Mouse (Mus musculus): ENCODE measurements around the gene Epb41. TPM values are rescaled to one million over a fixed set of nuclear protein-coding genes. Genes with fewer than 3 reads are reported as not detected.

The Epb41 gene
- polyA plus RNA-seq, 1 experiment from 2014 or later = 43.1 TPM

DNA sequence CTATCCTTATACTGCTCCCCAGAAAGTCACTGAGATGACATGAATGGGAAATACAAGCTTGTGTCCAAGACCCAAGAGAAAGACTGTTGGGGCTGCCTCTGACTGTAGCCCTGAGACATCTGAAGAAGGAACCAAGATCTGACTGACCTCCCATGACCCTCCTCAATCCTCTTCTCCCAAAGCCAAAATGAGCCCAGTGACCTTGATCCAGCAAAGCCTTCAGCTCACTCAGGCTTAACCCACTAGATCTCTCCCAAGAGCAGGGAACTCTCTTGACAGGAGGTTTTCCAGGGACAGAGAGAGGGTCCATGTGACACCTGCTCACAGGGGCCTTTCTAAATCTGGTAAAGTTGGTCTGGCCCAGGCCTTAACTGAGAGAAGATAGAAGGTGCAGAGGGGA lies 17.8 kb downstream of the Epb41 start:
- Histone ChIP-seq H3K27me3 (replicated peaks; ENCODE audit: control insufficient read depth, insufficient read depth, low read length) (no peaks in the 10 kb centered on the region), H3K4me2 (ENCODE audit: low read length) (no peak overlapping the region), H3K4me3 (ENCODE audit: low read length) (no peak overlapping the region), H3K9me3 (ENCODE audit: control insufficient read depth, low read length) (no peaks in the 10 kb centered on the region), H3K9ac (ENCODE audit: low read depth, low read length) (no peak overlapping the region), H3K36me3 (ENCODE audit: control insufficient read depth, insufficient read depth, low read length) (no peaks in the 10 kb centered on the region), H3K27ac (ENCODE audit: low read depth, low read length) (no peak overlapping the region), H3K4me1 (ENCODE audit: control insufficient read depth, insufficient read depth, low read depth, low read length) (no peaks in the 10 kb centered on the region)
- ATAC-seq = no peak

DNA sequence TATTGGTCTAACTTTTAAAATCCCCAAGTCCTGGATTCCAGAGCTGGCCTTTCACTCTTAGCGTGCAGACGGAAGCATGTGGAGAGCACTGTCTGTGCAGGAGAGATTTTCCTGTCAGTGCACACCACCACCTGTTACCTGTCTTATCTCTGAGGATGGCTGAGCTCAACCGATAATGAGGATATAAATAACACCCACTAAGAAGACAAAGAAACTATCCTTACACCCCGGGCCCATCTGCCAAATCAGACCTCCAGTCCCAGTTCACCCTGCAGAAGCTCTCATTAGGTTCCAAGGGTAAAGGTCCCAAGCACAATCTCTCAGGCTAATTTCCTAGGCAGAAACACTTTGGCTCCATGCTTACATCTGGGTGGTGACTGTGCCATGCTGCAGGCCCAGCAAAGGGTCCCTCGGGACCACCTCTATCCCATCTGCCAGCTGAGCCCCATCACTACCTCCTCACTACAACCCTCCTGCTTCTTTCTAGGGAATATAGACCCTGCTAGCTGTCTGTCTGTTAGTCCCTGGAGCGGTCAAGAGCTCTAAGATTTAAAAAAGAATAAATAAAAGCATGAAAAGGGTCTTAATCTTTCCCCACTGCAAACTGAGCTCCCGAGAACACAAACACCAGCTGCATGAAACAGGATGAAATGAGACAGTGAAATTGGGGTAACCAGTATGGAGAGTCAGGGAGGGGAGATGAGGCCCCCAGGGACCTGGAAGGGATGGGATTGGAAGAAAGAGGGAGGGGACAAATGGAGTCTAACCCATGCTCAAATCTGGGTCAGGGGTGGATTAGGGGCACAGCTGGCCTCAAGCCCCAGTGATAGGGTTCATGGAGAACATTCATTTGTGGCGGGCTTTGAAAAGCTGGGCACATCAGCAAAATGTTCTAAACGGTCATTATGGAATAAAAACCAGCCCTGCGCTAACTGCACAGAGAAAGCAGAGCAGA lies 23.5 kb downstream of the Epb41 start:
- 49% methylated on average over 10 of the region's 10 CpGs for WGBS
- no peak overlapping the region for H3K27ac ChIP-seq (ENCODE audit: low read depth, low read length)

DNA sequence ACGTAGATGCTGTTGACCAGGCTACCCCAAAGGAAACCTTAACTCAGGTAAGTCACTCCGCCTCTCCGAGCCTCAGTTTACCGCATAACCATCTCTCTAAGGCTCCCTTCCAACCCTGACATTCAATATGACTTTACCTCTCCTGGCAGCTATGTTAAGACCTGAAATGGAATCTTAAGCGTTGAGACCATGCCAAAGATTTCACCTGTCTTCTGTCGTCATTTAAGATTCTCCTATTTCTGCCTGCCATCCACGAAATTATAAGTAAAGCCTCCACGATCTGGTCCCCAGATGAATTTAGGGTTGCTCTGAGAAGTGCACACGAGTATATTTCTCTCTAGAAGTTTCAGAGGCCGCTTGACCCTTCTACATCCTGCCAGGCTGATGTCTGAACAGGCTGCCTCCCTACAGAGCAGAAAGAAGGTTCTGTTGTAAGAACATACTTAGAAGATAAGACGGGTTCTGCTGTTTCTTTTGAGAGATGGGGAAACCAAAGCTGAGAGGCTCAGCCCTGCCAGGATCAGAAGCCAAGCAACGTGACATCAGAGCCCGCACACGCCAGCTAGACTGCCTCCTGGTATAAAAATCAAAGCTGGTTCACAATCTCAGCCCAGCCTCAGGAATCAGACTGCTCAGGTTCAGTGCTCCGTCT lies 25.4 kb downstream of the Epb41 start:
- Histone ChIP-seq H3K27me3 (replicated peaks; ENCODE audit: control insufficient read depth, insufficient read depth, low read length) (no peaks in the 10 kb centered on the region), H3K27ac (ENCODE audit: low read depth, low read length) (no peak overlapping the region), H3K4me1 (ENCODE audit: control insufficient read depth, insufficient read depth, low read depth, low read length) (peaks cover 16% of the 10 kb centered on the region), H3K4me2 (ENCODE audit: low read length) (peak overlapping the region; percentile 66), H3K9ac (ENCODE audit: low read depth, low read length) (peak overlapping the region; percentile 25; the same call in 1 of the 2 replicates), H3K9me3 (ENCODE audit: control insufficient read depth, low read length) (no peaks in the 10 kb centered on the region), H3K36me3 (ENCODE audit: control insufficient read depth, insufficient read depth, low read length) (no peaks in the 10 kb centered on the region), H3K4me3 (ENCODE audit: low read length) (peak overlapping the region; percentile 97)
- WGBS = 3% methylated on average over 15 of the region's 15 CpGs
- ATAC-seq = no peak

More for the DNA sequence above, 23.5 kb downstream of the Epb41 start:
- no peaks in the 10 kb centered on the region for H3K36me3 ChIP-seq (ENCODE audit: control insufficient read depth, insufficient read depth, low read length)
- H3K27me3 ChIP-seq (replicated peaks; ENCODE audit: control insufficient read depth, insufficient read depth, low read length) = no peaks in the 10 kb centered on the region
- no peaks in the 10 kb centered on the region for H3K9me3 ChIP-seq (ENCODE audit: control insufficient read depth, low read length)
- no peak for ATAC-seq
- H3K4me2 ChIP-seq (ENCODE audit: low read length) = no peak overlapping the region
- H3K9ac ChIP-seq (ENCODE audit: low read depth, low read length) = no peak overlapping the region
- peaks cover 15% of the 10 kb centered on the region for H3K4me1 ChIP-seq (ENCODE audit: control insufficient read depth, insufficient read depth, low read depth, low read length)
- no peak overlapping the region for H3K4me3 ChIP-seq (ENCODE audit: low read length)

DNA sequence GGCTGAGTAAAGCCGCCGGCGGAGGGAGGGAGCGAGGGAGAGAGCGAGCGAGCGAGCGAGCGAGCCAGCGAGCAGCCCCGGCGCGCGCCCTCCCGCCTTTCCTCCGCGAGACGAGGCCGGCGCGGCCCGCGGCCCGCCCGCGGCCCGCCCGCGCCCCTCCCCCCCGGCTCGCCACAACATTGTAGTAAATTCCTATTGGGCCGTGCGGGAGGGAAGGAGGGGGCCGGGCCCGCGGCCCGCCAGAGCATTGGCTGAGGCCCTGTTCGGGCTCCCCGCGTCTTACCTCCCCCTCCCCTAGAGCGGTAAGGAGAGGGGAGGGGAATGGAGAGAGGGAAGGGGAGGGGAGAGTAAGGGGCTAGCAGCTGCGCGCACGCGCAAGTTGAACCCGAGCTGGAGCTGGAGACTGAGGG lies 26.1 kb downstream of the Epb41 start:
- Histone ChIP-seq H3K27ac (ENCODE audit: low read depth, low read length) (peak overlapping the region; percentile 97), H3K4me2 (ENCODE audit: low read length) (peak overlapping the region; percentile 66), H3K4me1 (ENCODE audit: control insufficient read depth, insufficient read depth, low read depth, low read length) (peaks cover 19% of the 10 kb centered on the region), H3K36me3 (ENCODE audit: control insufficient read depth, insufficient read depth, low read length) (no peaks in the 10 kb centered on the region), H3K9me3 (ENCODE audit: control insufficient read depth, low read length) (no peaks in the 10 kb centered on the region), H3K4me3 (ENCODE audit: low read length) (peak overlapping the region; percentile 97), H3K9ac (ENCODE audit: low read depth, low read length) (peak overlapping the region; percentile 97), H3K27me3 (replicated peaks; ENCODE audit: control insufficient read depth, insufficient read depth, low read length) (no peaks in the 10 kb centered on the region)
- peak; percentile 99 for ATAC-seq
- under 1% methylated on average over 16 of the region's 46 CpGs for WGBS

DNA sequence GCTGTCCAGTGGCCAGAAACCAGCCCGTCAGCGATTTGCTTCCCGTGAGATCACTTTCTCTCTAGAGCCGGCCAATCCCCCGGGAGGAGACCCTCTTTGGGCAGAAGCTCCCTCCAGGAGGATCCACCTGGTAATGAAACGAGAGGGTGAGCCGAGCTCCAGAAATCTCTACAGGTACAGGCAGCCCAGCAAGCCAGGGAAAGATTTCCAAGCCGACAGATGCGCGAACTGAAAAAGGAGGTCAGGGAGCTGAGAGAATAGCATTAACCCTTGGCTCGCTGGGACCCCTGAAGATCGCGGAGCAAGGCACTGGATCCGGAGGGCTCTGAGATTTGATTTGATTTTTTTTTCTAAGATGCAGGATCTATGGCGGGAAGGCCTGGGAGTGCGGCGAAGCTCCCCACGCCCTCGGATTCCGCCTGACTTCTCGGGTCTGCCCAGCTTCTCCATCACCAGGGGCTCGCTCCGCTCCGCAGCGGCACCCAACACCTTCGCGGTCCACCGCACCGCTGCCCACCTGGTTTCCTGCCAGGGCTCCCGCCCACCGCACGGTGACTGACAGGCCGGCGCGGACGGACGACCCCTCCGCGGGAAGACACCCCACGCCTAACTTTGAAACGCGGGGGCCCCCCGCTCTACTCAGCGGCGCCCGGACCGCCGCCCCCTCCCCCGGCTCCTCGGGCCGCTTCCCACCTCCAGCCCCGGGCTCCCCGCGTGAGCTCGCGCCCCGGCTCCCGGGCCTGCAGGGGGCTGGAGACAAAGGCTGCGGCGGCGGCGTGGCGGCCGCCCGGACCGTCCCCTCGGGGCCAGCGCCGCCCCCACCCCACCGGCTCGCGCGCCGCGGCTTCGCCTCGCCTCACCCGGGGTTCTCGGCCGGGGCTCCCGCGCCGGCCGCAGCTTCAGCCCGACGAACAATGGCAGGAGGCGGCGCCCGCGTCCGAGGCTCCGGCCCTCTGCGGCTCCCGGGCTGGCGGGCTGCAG lies 26.8 kb downstream of the Epb41 start:
- no peaks in the 10 kb centered on the region for H3K27me3 ChIP-seq (replicated peaks; ENCODE audit: control insufficient read depth, insufficient read depth, low read length)
- peak; percentile 3; the same call in 1 of the 2 replicates for ATAC-seq
- H3K9ac ChIP-seq (ENCODE audit: low read depth, low read length) = peak overlapping the region; percentile 97
- under 1% methylated on average over 82 of the region's 95 CpGs for WGBS
- peaks cover 19% of the 10 kb centered on the region for H3K4me1 ChIP-seq (ENCODE audit: control insufficient read depth, insufficient read depth, low read depth, low read length)
- H3K27ac ChIP-seq (ENCODE audit: low read depth, low read length) = peak overlapping the region; percentile 97
- H3K36me3 ChIP-seq (ENCODE audit: control insufficient read depth, insufficient read depth, low read length) = no peaks in the 10 kb centered on the region
- no peaks in the 10 kb centered on the region for H3K9me3 ChIP-seq (ENCODE audit: control insufficient read depth, low read length)
- peak overlapping the region; percentile 97 for H3K4me3 ChIP-seq (ENCODE audit: low read length)
- H3K4me2 ChIP-seq (ENCODE audit: low read length) = peak overlapping the region; percentile 66

DNA sequence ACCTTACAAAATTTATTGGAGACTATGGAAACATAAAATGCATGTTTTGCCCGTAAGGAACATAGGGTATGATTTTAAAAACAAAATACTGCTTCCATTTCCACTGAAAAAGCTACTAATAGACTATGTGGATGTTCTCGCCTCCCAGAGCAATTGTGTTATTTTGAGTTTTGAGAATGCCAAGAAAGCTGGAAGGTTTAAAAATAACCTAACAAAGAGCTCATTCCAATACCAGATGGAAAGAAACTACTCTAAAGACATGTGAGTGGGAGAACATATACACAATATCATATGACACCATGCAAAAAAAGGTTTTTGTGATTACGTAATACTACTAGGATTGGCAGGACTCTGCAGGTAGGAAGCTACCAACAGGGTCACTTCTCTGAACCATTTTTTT lies 31.4 kb downstream of the Epb41 start:
- no peaks in the 10 kb centered on the region for H3K9me3 ChIP-seq (ENCODE audit: control insufficient read depth, low read length)
- 91% methylated on average over 3 of the region's 3 CpGs for WGBS
- H3K27ac ChIP-seq (ENCODE audit: low read depth, low read length) = no peak overlapping the region
- H3K9ac ChIP-seq (ENCODE audit: low read depth, low read length) = no peak overlapping the region
- no peak for ATAC-seq
- H3K4me2 ChIP-seq (ENCODE audit: low read length) = no peak overlapping the region
- H3K36me3 ChIP-seq (ENCODE audit: control insufficient read depth, insufficient read depth, low read length) = no peaks in the 10 kb centered on the region
- no peaks in the 10 kb centered on the region for H3K27me3 ChIP-seq (replicated peaks; ENCODE audit: control insufficient read depth, insufficient read depth, low read length)
- H3K4me1 ChIP-seq (ENCODE audit: control insufficient read depth, insufficient read depth, low read depth, low read length) = peaks cover 13% of the 10 kb centered on the region
- no peak overlapping the region for H3K4me3 ChIP-seq (ENCODE audit: low read length)

DNA sequence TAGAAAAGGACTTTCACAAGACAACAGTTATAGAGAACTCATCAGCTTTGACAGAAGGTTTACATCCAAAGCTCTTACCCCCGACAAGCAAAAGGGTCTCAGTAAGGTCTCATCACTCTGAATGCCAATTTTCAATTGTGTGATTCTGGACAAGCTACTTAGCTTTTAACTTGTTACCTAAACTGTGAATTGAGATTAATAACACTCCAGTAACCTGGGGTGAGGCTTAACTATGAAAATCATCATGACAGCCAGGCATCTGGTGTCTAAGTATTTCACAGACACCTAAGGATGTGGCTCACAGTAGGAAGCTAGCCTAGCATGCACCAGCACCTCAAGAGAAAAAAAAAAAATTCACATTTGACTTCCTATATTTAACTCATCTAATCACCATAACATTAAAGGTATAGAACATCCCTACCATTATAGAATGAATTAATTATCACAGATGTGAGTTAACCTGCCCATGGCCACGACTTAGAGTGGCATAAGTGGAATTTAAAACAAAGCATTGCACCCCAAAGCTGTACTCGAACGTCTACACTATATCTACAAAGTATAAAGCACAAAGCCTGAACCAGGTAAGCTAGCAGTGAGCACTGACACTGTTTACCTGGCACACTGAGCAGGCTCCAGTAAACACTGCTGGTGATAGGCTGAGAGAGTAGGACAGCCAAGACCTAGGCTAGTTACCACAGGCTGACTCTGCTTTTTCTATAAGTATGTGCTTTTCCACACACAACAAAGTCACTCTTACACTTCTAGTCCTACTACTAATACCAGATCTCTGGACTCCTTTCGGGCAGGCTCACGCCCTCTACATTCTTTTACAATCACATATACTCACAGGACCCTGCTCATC lies 33.4 kb downstream of the Epb41 start:
- H3K27ac ChIP-seq (ENCODE audit: low read depth, low read length) = no peak overlapping the region

DNA sequence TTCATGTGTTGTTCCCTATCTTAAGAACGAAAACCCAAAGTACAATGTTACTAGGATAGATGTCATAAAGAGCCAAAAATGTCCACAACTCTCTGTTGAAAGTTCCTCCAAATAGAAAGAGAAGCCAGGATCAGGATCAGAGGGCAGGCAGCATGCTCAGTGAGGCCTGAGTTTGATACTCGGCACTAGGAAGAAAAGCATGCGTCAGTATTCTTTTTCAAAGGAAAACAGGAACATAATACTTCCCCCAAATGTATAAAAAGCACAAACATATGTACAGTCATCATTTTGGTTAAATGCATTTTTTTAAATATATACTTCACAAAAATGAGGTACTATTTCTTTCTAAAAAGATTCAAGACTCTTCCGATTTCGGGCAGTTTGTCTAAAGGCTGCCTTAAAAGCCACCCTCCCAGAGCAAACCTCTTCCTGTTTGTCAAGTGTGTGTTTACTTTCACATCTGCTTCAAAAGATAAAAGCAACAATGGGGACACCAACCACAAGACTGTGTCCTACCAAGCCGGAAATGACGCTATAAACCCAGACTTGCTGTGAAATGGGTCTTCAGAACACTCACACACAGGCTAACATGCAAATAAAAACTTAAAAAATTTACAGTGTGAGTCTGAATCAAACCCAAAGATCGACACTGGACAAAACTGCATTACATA lies 35.0 kb downstream of the Epb41 start:
- Histone ChIP-seq H3K9ac (ENCODE audit: low read depth, low read length) (no peak overlapping the region), H3K27me3 (replicated peaks; ENCODE audit: control insufficient read depth, insufficient read depth, low read length) (no peaks in the 10 kb centered on the region), H3K9me3 (ENCODE audit: control insufficient read depth, low read length) (no peaks in the 10 kb centered on the region), H3K27ac (ENCODE audit: low read depth, low read length) (no peak overlapping the region), H3K36me3 (ENCODE audit: control insufficient read depth, insufficient read depth, low read length) (no peaks in the 10 kb centered on the region), H3K4me1 (ENCODE audit: control insufficient read depth, insufficient read depth, low read depth, low read length) (peaks cover 9% of the 10 kb centered on the region; the same call in 1 of the 2 replicates), H3K4me3 (ENCODE audit: low read length) (no peak overlapping the region), H3K4me2 (ENCODE audit: low read length) (no peak overlapping the region)
- 89% methylated on average over 8 of the region's 8 CpGs for WGBS
- ATAC-seq = no peak

More for the DNA sequence above, 33.4 kb downstream of the Epb41 start:
- no peak for ATAC-seq
- H3K4me1 ChIP-seq (ENCODE audit: control insufficient read depth, insufficient read depth, low read depth, low read length) = peaks cover 11% of the 10 kb centered on the region; the same call in 1 of the 2 replicates
- H3K4me3 ChIP-seq (ENCODE audit: low read length) = no peak overlapping the region
- H3K9ac ChIP-seq (ENCODE audit: low read depth, low read length) = no peak overlapping the region
- H3K36me3 ChIP-seq (ENCODE audit: control insufficient read depth, insufficient read depth, low read length) = no peaks in the 10 kb centered on the region
- no peaks in the 10 kb centered on the region for H3K9me3 ChIP-seq (ENCODE audit: control insufficient read depth, low read length)
- H3K27me3 ChIP-seq (replicated peaks; ENCODE audit: control insufficient read depth, insufficient read depth, low read length) = no peaks in the 10 kb centered on the region
- no peak overlapping the region for H3K4me2 ChIP-seq (ENCODE audit: low read length)
- WGBS = 74% methylated on average over 6 of the region's 6 CpGs

Measured in hindbrain, embryonic 16.5 days (tissue).